Mouse (Mus musculus) kidney, embryonic 14.5 days (tissue): ENCODE measurements around the gene Zpbp2. TPM values are rescaled to one million over a fixed set of nuclear protein-coding genes. Genes with fewer than 3 reads are reported as not detected.
"Not testable (repeated sequence)": the region's sequence is repeated elsewhere in the genome, so short reads cannot be mapped to it uniquely, and the experiment has no call there.

Experiments used
- ATAC-seq: fragments of 200-750 bp; cut with Nextera tagmentation; 2 replicates; pipeline ENCODE4 v1.8.0; 2017; ENCODE audit warnings: moderate number of reproducible peaks, mild to moderate bottlenecking, moderate TSS enrichment, moderate library complexity; ENCODE audit not compliant: low FRiP score, low TSS enrichment
- H3K27ac ChIP-seq: fragments of 300-500 bp; sonication (generic); 2 replicates; pipeline ENCODE4 v1.5.1; 2014; ENCODE audit warnings: low read depth, mild to moderate bottlenecking, low read length, moderate library complexity, mixed read lengths
- H3K27me3 ChIP-seq: fragments of 300-500 bp; sonication (generic); 2 replicates; pipeline ENCODE4 v1.6.1; 2014; ENCODE audit warnings: mild to moderate bottlenecking, low read length; ENCODE audit not compliant: control insufficient read depth, insufficient read depth
- H3K36me3 ChIP-seq: fragments of 300-500 bp; sonication (generic); 2 replicates; pipeline ENCODE4 v1.6.1; 2014; ENCODE audit warnings: low read length, mixed read lengths; ENCODE audit not compliant: control insufficient read depth, insufficient read depth
- H3K4me1 ChIP-seq: fragments of 300-500 bp; sonication (generic); 2 replicates; pipeline ENCODE4 v1.6.1; 2014; ENCODE audit warnings: low read length, mixed read lengths; ENCODE audit not compliant: control insufficient read depth, insufficient read depth
- H3K4me2 ChIP-seq: fragments of 300-500 bp; sonication (generic); replicated peaks from 2 replicates; pipeline ENCODE4 v1.6.1; 2014; ENCODE audit warnings: low read depth, mild to moderate bottlenecking, low read length
- H3K4me3 ChIP-seq: fragments of 300-500 bp; sonication (generic); 2 replicates; pipeline ENCODE4 v1.5.1; 2014; ENCODE audit warnings: mild to moderate bottlenecking, low read length
- H3K9ac ChIP-seq: fragments of 300-500 bp; sonication (generic); 2 replicates; pipeline ENCODE4 v1.6.1; 2014; ENCODE audit warnings: low read depth, mild to moderate bottlenecking, low read length, moderate library complexity
- H3K9me3 ChIP-seq: fragments of 300-500 bp; sonication (generic); 2 replicates; pipeline ENCODE4 v1.6.1; 2016; ENCODE audit warnings: low read length; ENCODE audit not compliant: control insufficient read depth
- WGBS: fragments of 180-500 bp; shearing (Covaris S2); extraction: QIAGEN DNeasy Blood & Tissue Kit; methylation state at CpG from one replicate; pipeline ENCODE4 v1.1.7; 2014; 5-methylcytosine and 5-hydroxymethylcytosine counted together
- polyA plus RNA-seq: library from polyadenylated mRNA; unstranded; fragments of >200 nt; fragmentation: Nextera tagmentation; extraction: Ambion mirVana; gene quantifications from 2 replicates; pipeline ENCODE4 v1.2.1, GENCODE M21; 2014

Gene Zpbp2
- polyA plus RNA-seq, 1 experiment from 2014 or later: 0.61 TPM

- ATAC-seq: no peak
- Histone ChIP-seq H3K9ac (no peak overlapping the region), H3K4me1 (no peaks in the 10 kb centered on the region), H3K27ac (no peak overlapping the region), H3K4me3 (no peak overlapping the region), H3K4me2 (no peak overlapping the region), H3K27me3 (peaks cover 18% of the 10 kb centered on the region), H3K9me3 (no peaks in the 10 kb centered on the region), H3K36me3 (no peaks in the 10 kb centered on the region)
- 82% methylated on average over 3 of the region's 3 CpGs for WGBS
Measured at GRCm38 (mm10) chr11:98595955-98596354, 45.1 kb downstream of the Zpbp2 start.

GRCm38 (mm10) chr11:98597363-98597762 lies 46.5 kb downstream of the Zpbp2 start:
- Histone ChIP-seq H3K36me3 (no peaks in the 10 kb centered on the region), H3K9me3 (no peaks in the 10 kb centered on the region), H3K4me1 (0 out of 2 replicates have a peak, but pooled peaks cover 8% of the 10 kb centered on the region), H3K9ac (no peak overlapping the region), H3K4me2 (no peak overlapping the region), H3K27me3 (peaks cover 18% of the 10 kb centered on the region), H3K27ac (no peak overlapping the region), H3K4me3 (no peak overlapping the region)
- WGBS: 45% methylated on average over 6 of the region's 6 CpGs
- ATAC-seq: 0 out of 2 replicates have a peak, but pooled peaks have one; percentile 43

GRCm38 (mm10) chr11:98597991-98598390 lies 47.1 kb downstream of the Zpbp2 start, which contains the start of gene Lrrc3c:
TSS of gene Lrrc3c (plus strand) at chr11:98598291.
- 88% methylated on average over 8 of the region's 8 CpGs for WGBS
- H3K27me3 ChIP-seq: peaks cover 18% of the 10 kb centered on the region
- no peak within 1 kb of the TSS for H3K4me3 ChIP-seq
- H3K36me3 ChIP-seq: no peaks in the 10 kb centered on the region
- H3K9ac ChIP-seq: no peak within 1 kb of the TSS
- H3K4me2 ChIP-seq: no peak within 1 kb of the TSS
- no peak for ATAC-seq
- no peak within 1 kb of the TSS for H3K27ac ChIP-seq
- 0 out of 2 replicates have a peak, but pooled peaks cover 10% of the 10 kb centered on the region for H3K4me1 ChIP-seq
- H3K9me3 ChIP-seq: no peaks in the 10 kb centered on the region

GRCm38 (mm10) chr11:98598851-98599290 lies 48.0 kb downstream of the Zpbp2 start:
- Histone ChIP-seq H3K4me3 (no peak overlapping the region), H3K4me1 (0 out of 2 replicates have a peak, but pooled peaks cover 10% of the 10 kb centered on the region), H3K4me2 (no peak overlapping the region), H3K9ac (no peak overlapping the region), H3K9me3 (no peaks in the 10 kb centered on the region), H3K36me3 (no peaks in the 10 kb centered on the region), H3K27ac (no peak overlapping the region), H3K27me3 (peaks cover 23% of the 10 kb centered on the region)
- no peak for ATAC-seq
- WGBS: 63% methylated on average over 18 of the region's 18 CpGs

- Histone ChIP-seq H3K9ac (no peak overlapping the region), H3K27ac (no peak overlapping the region), H3K4me3 (no peak overlapping the region), H3K36me3 (no peaks in the 10 kb centered on the region), H3K4me2 (no peak overlapping the region), H3K9me3 (no peaks in the 10 kb centered on the region), H3K27me3 (peaks cover 20% of the 10 kb centered on the region), H3K4me1 (0 out of 2 replicates have a peak, but pooled peaks cover 10% of the 10 kb centered on the region)
- ATAC-seq: no peak
- 30% methylated on average over 18 of the region's 18 CpGs for WGBS
Measured at GRCm38 (mm10) chr11:98599291-98599690, 48.4 kb downstream of the Zpbp2 start.

GRCm38 (mm10) chr11:98602090-98602690 lies 51.3 kb downstream of the Zpbp2 start:
- WGBS: 1% methylated on average over 20 of the region's 20 CpGs
- peak; percentile 73 for ATAC-seq
- no peak overlapping the region for H3K27ac ChIP-seq

GRCm38 (mm10) chr11:98603953-98604352 lies 53.1 kb downstream of the Zpbp2 start:
- H3K4me3 ChIP-seq: no peak overlapping the region
- no peak overlapping the region for H3K9ac ChIP-seq
- no peaks in the 10 kb centered on the region for H3K9me3 ChIP-seq
- ATAC-seq: no peak
- WGBS: 87% methylated on average over 2 of the region's 2 CpGs
- no peaks in the 10 kb centered on the region for H3K36me3 ChIP-seq
- H3K4me1 ChIP-seq: 0 out of 2 replicates have a peak, but pooled peaks cover 10% of the 10 kb centered on the region
- H3K27ac ChIP-seq: no peak overlapping the region
- H3K4me2 ChIP-seq: no peak overlapping the region
- H3K27me3 ChIP-seq: peaks cover 13% of the 10 kb centered on the region

More at GRCm38 (mm10) chr11:98602090-98602690, 51.3 kb downstream of the Zpbp2 start:
- Histone ChIP-seq H3K4me3 (peak overlapping the region; percentile 35), H3K27me3 (peaks cover 20% of the 10 kb centered on the region), H3K9ac (no peak overlapping the region), H3K36me3 (no peaks in the 10 kb centered on the region), H3K9me3 (no peaks in the 10 kb centered on the region), H3K4me2 (peak overlapping the region; percentile 45), H3K4me1 (0 out of 2 replicates have a peak, but pooled peaks cover 10% of the 10 kb centered on the region)

- H3K9me3 ChIP-seq, H3K27ac ChIP-seq, H3K4me3 ChIP-seq, ATAC-seq, H3K4me2 ChIP-seq, H3K27me3 ChIP-seq, H3K36me3 ChIP-seq, H3K9ac ChIP-seq: not testable (repeated sequence)
- H3K4me1 ChIP-seq: 0 out of 2 replicates have a peak, but pooled peaks cover 10% of the 10 kb centered on the region
- WGBS: 69% methylated on average over 6 of the region's 6 CpGs
Measured at GRCm38 (mm10) chr11:98604911-98605310, 54.0 kb downstream of the Zpbp2 start.

- 7% methylated on average over 3 of the region's 3 CpGs for WGBS
- Histone ChIP-seq H3K9me3 (no peaks in the 10 kb centered on the region), H3K4me2 (no peak overlapping the region), H3K27me3 (peaks cover 5% of the 10 kb centered on the region; the same call in 1 of the 2 replicates), H3K4me1 (0 out of 2 replicates have a peak, but pooled peaks cover 8% of the 10 kb centered on the region), H3K36me3 (no peaks in the 10 kb centered on the region), H3K27ac (no peak overlapping the region), H3K4me3 (no peak overlapping the region), H3K9ac (no peak overlapping the region)
- no peak for ATAC-seq
Measured at GRCm38 (mm10) chr11:98606763-98607162, 55.9 kb downstream of the Zpbp2 start.
